Comparison of ENCODE assay signal across 8 mouse cellular contexts in the genomic region with DNA sequence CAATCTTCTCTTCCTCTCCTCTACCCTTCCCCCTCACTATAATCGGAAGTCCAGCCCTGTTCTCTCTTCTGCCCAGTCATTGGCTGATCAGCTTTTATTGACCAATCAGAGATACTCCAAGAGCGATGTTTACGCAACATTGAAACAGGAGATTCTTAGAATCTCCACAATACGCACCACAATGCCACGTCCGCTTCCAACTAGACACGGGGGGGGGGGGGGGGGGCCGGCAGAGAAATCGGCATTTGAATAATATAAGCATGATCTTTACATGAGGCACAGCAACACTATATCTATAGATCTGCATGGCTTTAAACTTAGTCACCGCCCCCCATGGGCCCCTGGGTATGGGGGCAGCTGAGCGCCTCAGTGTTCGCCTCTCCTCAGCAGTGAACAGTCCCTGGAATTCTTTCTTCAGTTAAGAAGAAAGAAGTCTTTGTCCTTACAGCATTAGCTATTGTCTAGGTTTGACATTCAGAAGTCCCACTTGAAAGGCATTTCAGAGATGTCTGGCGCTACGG. TPM values are rescaled to one million over a fixed set of nuclear protein-coding genes. Genes with fewer than 3 reads are reported as not detected.
DNase-seq lines count a peak whose midpoint lies in the region; ATAC-seq and TF ChIP-seq lines count a peak whose summit lies in the region.

No protein-coding gene starts in this region.

- peaks cover 28% of the 10 kb centered on the region for H3K4me1 ChIP-seq in E14TG2a.4 (replicated peaks; ENCODE audit: low read depth, low read length)
- peaks cover 6% of the 10 kb centered on the region for H3K4me1 ChIP-seq in forebrain, embryonic 15.5 days
- no peaks in the 10 kb centered on the region for H3K4me1 ChIP-seq in liver, postnatal 0 days (ENCODE audit: insufficient read depth)

- no peak for TF ChIP-seq EP300 in liver, postnatal 0 days (IDR thresholded peaks at IDR 0.05; ENCODE audit: low read depth)

- no peaks in the 10 kb centered on the region for H3K9me3 ChIP-seq in E14TG2a.4 (ENCODE audit: low read length)
- H3K9me3 ChIP-seq in forebrain, embryonic 15.5 days: no peaks in the 10 kb centered on the region
- H3K9me3 ChIP-seq in liver, postnatal 0 days (ENCODE audit: low read length): no peaks in the 10 kb centered on the region

- H3K27ac ChIP-seq in forebrain, embryonic 15.5 days (replicated peaks): 0 out of 2 replicates have a peak overlapping the region, but pooled peaks have one; percentile 19
- no peak overlapping the region for H3K27ac ChIP-seq in liver, postnatal 0 days (ENCODE audit: low read depth)

- 7% methylated on average over 14 of the region's 14 CpGs for WGBS in forebrain, embryonic 15.5 days
- WGBS in liver, postnatal 0 days (ENCODE audit: insufficient replicate concordance): 51% methylated on average over 14 of the region's 14 CpGs

- peak overlapping the region; percentile 54 for H3K4me2 ChIP-seq in forebrain, embryonic 15.5 days (replicated peaks)
- H3K4me2 ChIP-seq in liver, postnatal 0 days (ENCODE audit: low read depth, low read length): peak overlapping the region; percentile 35

- TF ChIP-seq CTCF in E14TG2a.4 (conservative IDR thresholded peaks at IDR 0.05; ENCODE audit: low read length): no peak
- no peak for TF ChIP-seq CTCF in liver, postnatal 0 days (IDR thresholded peaks at IDR 0.05; ENCODE audit: low read depth)

- peak overlapping the region; percentile 45 for H3K9ac ChIP-seq in forebrain, embryonic 15.5 days (replicated peaks)
- no peak overlapping the region for H3K9ac ChIP-seq in liver, postnatal 0 days (replicated peaks)

- no peaks in the 10 kb centered on the region for H3K27me3 ChIP-seq in E14TG2a.4 (ENCODE audit: insufficient read depth, low read length)
- no peaks in the 10 kb centered on the region for H3K27me3 ChIP-seq in forebrain, embryonic 15.5 days
- H3K27me3 ChIP-seq in liver, postnatal 0 days (ENCODE audit: insufficient read depth, low read length): no peaks in the 10 kb centered on the region

- peak; percentile 85 for ATAC-seq in forebrain, embryonic 15.5 days (replicated peaks)
- peak; percentile 27; the same call in 1 of the 2 replicates for ATAC-seq in liver, postnatal 0 days

- peak overlapping the region; percentile 45; the same call in 1 of the 2 replicates for H3K4me3 ChIP-seq in E14TG2a.4 (replicated peaks; ENCODE audit: low read length)
- peak overlapping the region; percentile 36 for H3K4me3 ChIP-seq in forebrain, embryonic 15.5 days
- H3K4me3 ChIP-seq in liver, postnatal 0 days (ENCODE audit: low read depth, low read length): no peak overlapping the region

- peak; percentile 31 for DNase-seq in CD4-positive, CD25-positive, alpha-beta regulatory T cell, adult 2 months (ENCODE audit: low read depth, low spot score)
- no peak for DNase-seq in liver, postnatal 0 days
- DNase-seq in gastrocnemius, adult 8-10 months (ENCODE audit: low spot score in 2 of 2): no peak
- DNase-seq in frontal cortex, postnatal 36 days (ENCODE audit: low spot score in 2 of 2): no peak
- no peak for DNase-seq in kidney, postnatal 25 days
- no peak for DNase-seq in cerebellum, adult 18-20 months

- no peaks in the 10 kb centered on the region for H3K36me3 ChIP-seq in E14TG2a.4 (ENCODE audit: insufficient read depth, low read length)
- no peaks in the 10 kb centered on the region for H3K36me3 ChIP-seq in forebrain, embryonic 15.5 days
- no peaks in the 10 kb centered on the region for H3K36me3 ChIP-seq in liver, postnatal 0 days (replicated peaks; ENCODE audit: insufficient read depth, low read length)

RNA-seq across cellular contexts. Expression of gene Nhlrc1, which starts 39.6 kb away (rescaled TPM):
- 14.1 and 15.0 TPM in 2 replicates for polyA plus RNA-seq in forebrain, embryonic 15.5 days (2015; fragmentation: Nextera tagmentation; extraction: Ambion mirVana)
- 0.95 TPM in 2 replicates for polyA plus RNA-seq in liver, postnatal 0 days (2015; fragmentation: Nextera tagmentation; extraction: Ambion mirVana)
- 1 to 10 TPM; 5.3 to 6.8 (median 5.6) TPM for total RNA-seq in gastrocnemius, adult 8-10 months (2022)

RNA-seq across cellular contexts. Expression of gene Kif13a, which starts 45.4 kb away (rescaled TPM):
- 7.5 and 11.4 TPM in 2 replicates for polyA plus RNA-seq in forebrain, embryonic 15.5 days (2015; fragmentation: Nextera tagmentation; extraction: Ambion mirVana)
- polyA plus RNA-seq in liver, postnatal 0 days (2015; fragmentation: Nextera tagmentation; extraction: Ambion mirVana): 4.9 and 5.4 TPM in 2 replicates
- 100 to 1,000 TPM in 2 of 4 experiments, 10 to 100 TPM in 2; 88.4 to 103 (median 97.4) TPM for total RNA-seq in gastrocnemius, adult 8-10 months (2022)
